Mouse (Mus musculus) MEL (cell line): ENCODE measurements at regions not wholly inside any gene's neighbourhood (a gene's known extent, or its start where the extent isn't known, plus 50 kb on each side); places are given as distances from the start of the nearest gene placed in this dataset.

Experiments used
- DNase-seq: peaks from one replicate; pipeline ENCODE4 v3.0.0; 2011; ENCODE audit warnings: low read depth, low spot score
- H3K27ac ChIP-seq: 2 replicates; pipeline ENCODE4 v1.5.1; 2012; ENCODE audit warnings: low read depth, mild to moderate bottlenecking, control low read depth, low read length, moderate library complexity; ENCODE audit not compliant: control insufficient read depth
- H3K27me3 ChIP-seq, 2 experiments: fragments of 150-350 bp in 1 of 2; sonication (generic) in 1 of 2; 2 replicates each; pipeline ENCODE4 v1.6.1; 2012; ENCODE audit warnings: low read length in 2 of 2, mild to moderate bottlenecking in 2 of 2, improper control_type of control experiment in 1 of 2, moderate library complexity in 1 of 2; ENCODE audit not compliant: insufficient read depth in 2 of 2, control insufficient read depth in 1 of 2
- H3K36me3 ChIP-seq, 2 experiments: 2 replicates each; pipeline ENCODE4 v1.6.1; 2012 to 2014; ENCODE audit warnings: low read length in 2 of 2, improper control_type of control experiment in 1 of 2, inconsistent platforms in 1 of 2, mild to moderate bottlenecking in 1 of 2; ENCODE audit not compliant: insufficient read depth in 2 of 2, control insufficient read depth in 1 of 2
- H3K4me1 ChIP-seq, 2 experiments: fragments of 150-350 bp in 1 of 2; sonication (generic) in 1 of 2; 2 replicates each; pipeline ENCODE4 v1.6.1; 2012; ENCODE audit warnings: low read length in 2 of 2, improper control_type of control experiment in 1 of 2, mild to moderate bottlenecking in 1 of 2; ENCODE audit not compliant: insufficient read depth in 2 of 2, control insufficient read depth in 1 of 2
- H3K4me3 ChIP-seq, 2 experiments: fragments of 150-350 bp in 1 of 2; sonication (generic) in 1 of 2; 2 replicates each; pipeline ENCODE4 v1.5.1; 2012; ENCODE audit warnings: low read depth in 2 of 2, low read length in 2 of 2, mild to moderate bottlenecking in 2 of 2, moderate library complexity in 2 of 2, control low read depth in 1 of 2, improper control_type of control experiment in 1 of 2; ENCODE audit not compliant: control insufficient read depth in 1 of 2, insufficient read depth in 1 of 2
- H3K79me2 ChIP-seq: 2 replicates; pipeline ENCODE4 v1.6.1; 2012; ENCODE audit warnings: mild to moderate bottlenecking, low read length, moderate library complexity; ENCODE audit not compliant: control insufficient read depth, poor library complexity, insufficient read depth
- H3K9ac ChIP-seq: 2 replicates; pipeline ENCODE4 v1.6.1; 2012; ENCODE audit warnings: low read depth, mild to moderate bottlenecking, control low read depth, low read length, moderate library complexity; ENCODE audit not compliant: control insufficient read depth, poor library complexity, severe bottlenecking
- H3K9me3 ChIP-seq: fragments of 150-350 bp; sonication (generic); replicated peaks from 2 replicates; pipeline ENCODE4 v1.6.1; 2012; ENCODE audit warnings: mild to moderate bottlenecking, low read length, improper control_type of control experiment, moderate library complexity; ENCODE audit not compliant: insufficient read depth
- BHLHE40 ChIP-seq: IDR thresholded peaks from 2 replicates; pipeline ENCODE4 v1.6.1; 2012; ENCODE audit warnings: low read depth, mild to moderate bottlenecking, inconsistent platforms, low read length, improper control_type of control experiment, borderline replicate concordance
- CHD1 ChIP-seq: IDR thresholded peaks from 2 replicates; pipeline ENCODE4 v1.6.1; 2012; ENCODE audit warnings: low read depth, mild to moderate bottlenecking, inconsistent platforms, low read length, improper control_type of control experiment
- CTCF ChIP-seq, 3 experiments: IDR thresholded peaks in 2 of 3; conservative IDR thresholded peaks in 1 of 3; 2 replicates each; pipeline ENCODE4 v1.5.1; 2011 to 2012; ENCODE audit warnings: low read length in 3 of 3, low read depth in 2 of 3, mild to moderate bottlenecking in 2 of 3, improper control_type of control experiment in 1 of 3, inconsistent platforms in 1 of 3, mixed read lengths in 1 of 3, moderate library complexity in 1 of 3; ENCODE audit not compliant: control insufficient read depth in 1 of 3, insufficient read depth in 1 of 3, poor library complexity in 1 of 3, severe bottlenecking in 1 of 3
- MEF2A ChIP-seq: IDR thresholded peaks from 2 replicates; pipeline ENCODE4 v1.6.1; 2014; ENCODE audit warnings: low read depth, mild to moderate bottlenecking, inconsistent platforms, low read length, improper control_type of control experiment; ENCODE audit not compliant: poor library complexity, insufficient replicate concordance, severe bottlenecking; ENCODE audit errors: extremely low read depth
- MXI1 ChIP-seq: IDR thresholded peaks from 2 replicates; pipeline ENCODE4 v1.6.1; 2011; ENCODE audit warnings: mild to moderate bottlenecking, low read depth, low read length, improper control_type of control experiment
- NRF1 ChIP-seq: IDR thresholded peaks from 2 replicates; pipeline ENCODE4 v1.6.1; 2014; ENCODE audit warnings: low read depth, mild to moderate bottlenecking, inconsistent platforms, low read length, improper control_type of control experiment, moderate library complexity; ENCODE audit not compliant: poor library complexity, insufficient read depth, severe bottlenecking
- POLR2AphosphoS2 ChIP-seq: IDR thresholded peaks from 2 replicates; pipeline ENCODE4 v1.6.1; 2011; ENCODE audit warnings: low read length, improper control_type of control experiment
- POLR2AphosphoS5 ChIP-seq: IDR thresholded peaks from 2 replicates; pipeline ENCODE4 v1.6.1; 2012; ENCODE audit warnings: low read depth, borderline replicate concordance, mild to moderate bottlenecking, inconsistent platforms, low read length, moderate library complexity, mixed read lengths
- RAD21 ChIP-seq: IDR thresholded peaks from 2 replicates; pipeline ENCODE4 v1.6.1; 2011; ENCODE audit warnings: mild to moderate bottlenecking, low read depth, low read length, improper control_type of control experiment
- RCOR1 ChIP-seq: IDR thresholded peaks from 2 replicates; pipeline ENCODE4 v1.6.1; 2012; ENCODE audit warnings: low read depth, mild to moderate bottlenecking, inconsistent platforms, low read length, improper control_type of control experiment
- TAL1 ChIP-seq: IDR thresholded peaks from 2 replicates; pipeline ENCODE4 v1.6.1; 2012; ENCODE audit warnings: mild to moderate bottlenecking, inconsistent platforms, low read length, moderate library complexity, mixed read lengths
- TBP ChIP-seq: IDR thresholded peaks from 2 replicates; pipeline ENCODE4 v1.8.0; 2011; ENCODE audit warnings: low read depth, low read length, improper control_type of control experiment
- USF2 ChIP-seq, 2 experiments: IDR thresholded peaks; 2 replicates each; pipeline ENCODE4 v1.6.1; 2011 to 2012; ENCODE audit warnings: improper control_type of control experiment in 2 of 2, low read length in 2 of 2, borderline replicate concordance in 1 of 2, inconsistent platforms in 1 of 2, low read depth in 1 of 2, mild to moderate bottlenecking in 1 of 2; ENCODE audit not compliant: insufficient read depth in 1 of 2
- ZKSCAN1 ChIP-seq: IDR thresholded peaks from 2 replicates; pipeline ENCODE4 v1.6.1; 2012; ENCODE audit warnings: low read depth, mild to moderate bottlenecking, inconsistent platforms, low read length, improper control_type of control experiment, moderate library complexity
- ZNF384 ChIP-seq: IDR thresholded peaks from 2 replicates; pipeline ENCODE4 v1.6.1; 2012; ENCODE audit warnings: low read depth, mild to moderate bottlenecking, inconsistent platforms, low read length, improper control_type of control experiment

- no peak for DNase-seq
- no peak overlapping the region for H3K4me3 ChIP-seq
- H3K4me1 ChIP-seq, result no peaks in the 10 kb centered on the region
- H3K9me3 ChIP-seq, result no peaks in the 10 kb centered on the region
- H3K27me3 ChIP-seq, result no peaks in the 10 kb centered on the region
- H3K36me3 ChIP-seq, result no peaks in the 10 kb centered on the region
- H3K27ac ChIP-seq, result no peak overlapping the region
- no peak overlapping the region for H3K9ac ChIP-seq
- no peaks in the 10 kb centered on the region for H3K79me2 ChIP-seq
- TF ChIP-seq USF2 (IDR thresholded peaks at IDR 0.05; ENCODE audit: borderline replicate concordance in 1 of 2, insufficient read depth in 1 of 2, low read depth in 1 of 2, low read length in 2 of 2) (no peak), TBP (no peak), CTCF (IDR thresholded peaks at IDR 0.05 in 2 of 3, conservative IDR thresholded peaks at IDR 0.05 in 1 of 3; ENCODE audit: control insufficient read depth in 1 of 3, insufficient read depth in 1 of 3, low read depth in 2 of 3, low read length in 3 of 3, poor library complexity in 1 of 3, severe bottlenecking in 1 of 3) (no peak), ZKSCAN1 (no peak), CHD1 (no peak), BHLHE40 (no peak)
These were observed 556.2 kb downstream of the Epha4 start for GRCm38 (mm10) chr1:76958706-76959105.

GRCm38 (mm10) chr1:76972454-76972853 lies 542.4 kb downstream of the Epha4 start:
- H3K36me3 ChIP-seq, result no peaks in the 10 kb centered on the region
- no peak overlapping the region for H3K9ac ChIP-seq
- no peak overlapping the region for H3K4me3 ChIP-seq
- H3K27me3 ChIP-seq, result no peaks in the 10 kb centered on the region
- no peak overlapping the region for H3K27ac ChIP-seq
- no peaks in the 10 kb centered on the region for H3K9me3 ChIP-seq
- TF ChIP-seq POLR2AphosphoS2 (no peak), CTCF (IDR thresholded peaks at IDR 0.05 in 2 of 3, conservative IDR thresholded peaks at IDR 0.05 in 1 of 3; ENCODE audit: control insufficient read depth in 1 of 3, insufficient read depth in 1 of 3, low read depth in 2 of 3, low read length in 3 of 3, poor library complexity in 1 of 3, severe bottlenecking in 1 of 3) (no peak), POLR2AphosphoS5 (no peak), RAD21 (no peak), TAL1 (no peak), NRF1 (no peak), MEF2A (no peak), RCOR1 (no peak), MXI1 (no peak), ZNF384 (no peak)
- TF ChIP-seq, all 39 proteins: peak for 0
- Histone ChIP-seq H3K79me2 (no peaks in the 10 kb centered on the region), H3K4me1 (no peaks in the 10 kb centered on the region)
- DNase-seq, result no peak
